Mouse (Mus musculus): ENCODE data around the gene Adamts2. TPM values are rescaled to one million over a fixed set of nuclear protein-coding genes. Genes with fewer than 3 reads are reported as not detected.

Gene Adamts2
- polyA plus RNA-seq, 1 experiment from 2014 or later: 25.7 TPM

Other genes starting within 250 kb of the Adamts2 start
- gene Cby3, start 247.6 kb upstream of the Adamts2 start, polyA plus RNA-seq (2014; fragmentation: Nextera tagmentation; extraction: Ambion mirVana): 0.35 TPM in 1 of 2 replicates, not detected in the other
- 386 and 420 TPM in 2 replicates for gene Hnrnph1, start 225.1 kb upstream of the Adamts2 start, polyA plus RNA-seq (2014; fragmentation: Nextera tagmentation; extraction: Ambion mirVana)
- gene Rufy1, start 171.0 kb upstream of the Adamts2 start, polyA plus RNA-seq (2014; fragmentation: Nextera tagmentation; extraction: Ambion mirVana): 22.2 and 23.1 TPM in 2 replicates
- gene Zfp354c, start 225.6 kb downstream of the Adamts2 start, polyA plus RNA-seq (2014; fragmentation: Nextera tagmentation; extraction: Ambion mirVana): 45.9 and 49.4 TPM in 2 replicates
- 0.79 and 0.81 TPM in 2 replicates for gene Zfp879, start 239.5 kb downstream of the Adamts2 start, polyA plus RNA-seq (2014; fragmentation: Nextera tagmentation; extraction: Ambion mirVana)
- gene Grm6, start 248.6 kb downstream of the Adamts2 start, polyA plus RNA-seq (2014; fragmentation: Nextera tagmentation; extraction: Ambion mirVana): 0.05 and 0.13 TPM in 2 replicates